Mouse (Mus musculus) lung, postnatal 36 days (tissue): ENCODE measurements around the gene Inpp5a.
"Not testable (repeated sequence)": the region's sequence is repeated elsewhere in the genome, so short reads cannot be mapped to it uniquely, and the experiment has no call there.

Experiments used
- DNase-seq: peaks from one replicate; pipeline ENCODE4 v3.0.0; 2022; ENCODE audit warnings: mixed read lengths

Gene Inpp5a

DNA sequence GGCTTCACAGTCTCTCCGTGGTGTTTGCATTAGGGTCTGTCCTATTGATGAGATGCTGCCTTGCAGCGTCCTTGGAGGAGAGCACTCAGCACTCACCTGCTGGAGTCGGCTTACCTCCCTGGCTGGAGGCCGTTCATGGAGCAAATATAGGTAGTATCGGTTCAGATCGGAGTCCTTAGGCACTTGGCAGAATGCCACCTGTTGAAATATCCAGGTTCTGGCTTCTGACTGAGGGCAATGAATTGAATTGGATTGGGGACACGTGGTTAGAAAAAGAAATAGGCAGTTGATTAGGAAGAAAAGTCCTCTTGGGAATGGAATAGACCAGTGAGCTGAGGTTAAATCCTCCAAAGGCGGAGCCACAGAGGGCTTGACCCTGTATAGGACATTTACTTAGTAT lies 12.9 kb downstream of the Inpp5a start:
- no peak for DNase-seq

DNA sequence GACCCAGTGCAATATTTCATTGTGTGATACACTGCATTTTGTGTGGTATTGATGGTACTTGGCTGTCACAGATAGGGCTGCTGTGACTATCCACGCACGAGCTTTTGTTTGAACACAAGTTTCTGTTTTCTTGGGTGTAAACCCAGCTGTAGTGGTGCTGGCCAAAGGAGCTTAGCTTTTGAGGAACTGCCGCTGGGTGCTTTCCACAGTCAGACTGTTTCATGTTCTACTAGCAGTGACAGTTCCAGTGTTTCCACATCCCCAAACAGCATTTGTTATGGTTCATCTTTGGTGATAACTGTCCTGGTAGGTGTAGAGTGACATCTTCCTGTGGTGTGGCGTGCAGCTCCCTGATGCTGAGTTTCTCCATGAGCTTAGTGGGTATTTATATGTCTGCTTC lies 13.8 kb downstream of the Inpp5a start:
- peak; percentile 60 for DNase-seq

DNA sequence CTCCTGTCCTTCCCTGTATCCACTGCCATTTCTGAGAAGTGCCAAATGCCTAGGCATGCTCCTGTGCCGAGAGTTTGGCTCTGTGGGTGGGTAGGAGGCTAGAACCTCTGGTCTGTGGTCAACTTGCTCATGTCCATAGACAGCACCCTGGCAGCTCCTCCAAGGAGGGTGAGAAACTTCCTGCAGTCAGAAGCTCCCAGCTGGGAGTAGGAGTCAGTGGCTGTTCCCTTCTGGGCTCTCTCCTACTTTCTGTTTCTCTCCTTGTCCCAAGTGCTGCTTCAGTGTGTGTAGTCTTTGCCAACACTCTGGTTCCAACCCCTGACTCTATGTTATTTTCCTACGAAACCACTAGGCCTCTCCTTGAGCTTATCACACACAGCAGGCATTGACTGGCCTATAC lies 17.7 kb downstream of the Inpp5a start:
- DNase-seq, result no peak

DNA sequence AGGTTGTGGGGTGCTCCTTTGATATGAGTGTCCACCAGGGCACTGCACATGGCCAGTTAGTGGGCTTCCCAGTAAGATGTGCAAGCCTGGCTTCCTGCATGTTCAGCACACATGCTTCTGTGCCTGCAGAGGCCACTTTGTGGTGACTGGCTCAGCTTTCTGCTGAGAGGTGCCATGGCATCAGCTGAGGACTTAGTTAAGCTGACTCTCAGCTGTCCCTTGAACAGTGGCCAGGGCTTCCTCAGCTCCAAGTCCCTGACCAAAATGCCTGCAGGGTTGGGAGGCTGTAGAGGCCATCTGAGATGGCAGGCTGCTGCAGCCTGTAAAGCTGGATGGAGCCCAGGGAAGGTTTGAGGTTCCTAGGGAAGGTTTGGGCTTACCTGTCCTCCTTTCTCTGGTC lies 19.1 kb downstream of the Inpp5a start:
- DNase-seq, result no peak

DNA sequence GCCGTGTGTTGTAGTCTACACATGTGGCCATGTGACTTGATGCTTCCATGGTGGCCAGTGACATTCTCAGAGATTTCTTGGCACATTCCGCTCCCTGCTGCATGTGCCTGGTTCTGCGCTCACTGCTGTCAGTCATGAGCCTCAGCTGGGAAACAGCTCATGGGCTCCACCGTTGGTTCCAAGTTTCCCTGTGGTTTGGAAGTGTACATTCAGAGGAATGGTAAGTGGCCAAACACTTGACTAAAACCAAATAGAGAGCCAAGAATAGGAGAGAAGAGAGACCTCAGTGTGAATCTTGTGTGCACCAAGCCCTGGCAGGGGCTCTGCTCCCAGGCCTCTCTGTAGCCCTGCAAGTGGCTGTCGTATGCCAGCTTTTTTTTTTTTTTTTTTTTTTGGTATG lies 21.0 kb downstream of the Inpp5a start:
- peak; percentile 63 for DNase-seq

DNA sequence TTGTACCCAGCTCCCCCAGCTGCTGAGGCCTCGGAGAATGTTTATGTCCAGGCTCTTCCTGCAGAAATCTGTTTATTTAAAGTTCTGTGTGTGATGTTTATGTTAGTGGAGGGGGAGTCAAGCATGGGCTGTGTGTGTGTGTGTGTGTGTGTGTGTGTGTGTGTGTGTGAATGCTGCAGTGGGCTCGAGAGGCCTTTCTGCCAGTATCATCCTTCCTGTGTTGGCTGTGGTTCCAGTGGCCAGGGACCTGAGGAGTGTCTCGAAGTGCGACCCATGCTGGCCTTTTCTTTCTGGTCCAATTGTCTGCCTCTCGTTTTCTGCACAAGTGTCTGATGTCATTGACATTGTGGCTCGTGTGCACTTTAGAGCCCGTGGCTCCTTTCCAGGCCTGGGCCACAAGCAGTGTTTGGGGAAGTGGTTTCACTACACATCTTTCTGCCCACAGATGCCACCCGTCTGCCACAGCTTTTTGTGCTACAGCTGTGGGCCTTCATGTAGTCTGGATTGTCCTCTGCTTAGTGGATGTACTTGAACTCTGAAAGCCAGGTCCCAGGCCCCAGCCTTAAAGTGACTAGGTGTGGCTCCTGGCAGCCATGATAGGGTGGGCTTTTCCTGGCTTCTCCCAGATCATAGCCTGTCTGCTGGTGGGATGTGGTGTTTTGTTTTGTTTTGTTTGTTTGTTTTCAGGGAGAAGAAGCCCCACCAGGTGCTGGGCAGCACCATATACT lies 23.5 kb downstream of the Inpp5a start:
- DNase-seq, result peak; percentile 83

DNA sequence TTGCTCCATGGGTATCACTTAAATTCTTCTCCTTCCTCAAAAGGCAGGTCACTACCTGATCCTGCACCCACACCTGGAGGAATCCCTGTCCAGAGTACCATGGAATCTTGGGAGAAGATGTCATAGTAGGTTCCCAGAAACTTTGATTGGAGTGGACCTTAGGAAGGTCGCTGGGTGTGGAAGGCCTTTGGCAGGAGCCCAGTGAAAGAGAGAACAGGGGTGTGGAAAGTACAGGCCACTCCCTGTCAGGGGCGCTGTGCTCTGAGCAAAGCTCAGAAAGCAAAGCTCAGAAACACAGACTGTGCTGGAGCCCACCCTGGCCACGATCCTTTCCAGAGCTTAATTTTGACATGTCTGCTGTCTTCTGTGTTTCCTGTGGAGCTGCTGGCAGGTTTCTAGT lies 24.5 kb downstream of the Inpp5a start:
- DNase-seq, result no peak

DNA sequence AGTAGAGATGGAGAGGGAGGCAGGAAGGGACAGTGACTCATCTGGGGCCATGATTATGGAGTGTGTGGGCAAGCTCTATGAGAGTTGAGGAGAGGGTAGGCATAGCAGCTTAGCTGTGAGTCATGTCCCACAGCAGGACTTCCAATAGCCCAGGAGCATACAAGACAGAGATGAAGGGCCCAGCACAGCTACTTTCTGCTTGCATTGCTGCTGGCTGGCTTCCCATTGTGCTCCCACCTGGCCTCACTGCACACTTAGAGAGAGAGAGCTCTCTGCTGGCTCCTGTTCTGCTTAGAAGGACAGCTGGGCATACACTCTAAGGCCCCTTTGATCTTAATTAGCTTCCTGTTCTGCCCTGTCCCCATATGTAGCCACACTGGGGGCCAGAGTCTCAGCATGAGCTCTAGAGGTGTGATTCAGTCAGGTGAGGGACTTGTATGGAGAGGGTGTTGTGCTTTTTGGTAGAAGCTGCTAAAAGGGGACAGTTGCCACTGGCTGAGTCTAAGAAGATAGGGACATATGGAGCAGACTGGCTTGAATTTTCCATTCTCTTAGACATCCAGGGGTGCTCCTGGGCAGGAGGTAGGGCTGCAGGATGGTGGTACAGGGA lies 26.8 kb downstream of the Inpp5a start:
- no peak for DNase-seq

DNA sequence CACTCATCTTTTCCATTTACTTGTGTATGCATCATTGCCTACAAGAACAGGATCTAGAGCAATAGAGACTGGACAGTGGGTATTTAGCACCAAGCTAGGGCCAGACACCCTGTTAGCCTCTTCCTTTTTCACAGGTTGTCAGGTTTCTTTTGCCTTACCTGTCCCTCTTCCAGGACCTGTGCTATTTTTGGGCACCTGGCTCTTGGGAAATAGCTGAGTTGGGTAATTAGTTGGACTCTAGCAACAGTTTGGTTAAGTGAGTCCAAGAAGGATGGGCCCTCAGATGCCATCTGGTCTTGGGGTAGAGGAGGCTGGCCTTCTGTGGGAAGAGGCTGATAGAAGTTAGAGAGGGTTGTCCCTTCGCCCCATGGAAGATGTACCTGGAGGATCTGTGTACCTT lies 29.5 kb downstream of the Inpp5a start:
- DNase-seq, result no peak

DNA sequence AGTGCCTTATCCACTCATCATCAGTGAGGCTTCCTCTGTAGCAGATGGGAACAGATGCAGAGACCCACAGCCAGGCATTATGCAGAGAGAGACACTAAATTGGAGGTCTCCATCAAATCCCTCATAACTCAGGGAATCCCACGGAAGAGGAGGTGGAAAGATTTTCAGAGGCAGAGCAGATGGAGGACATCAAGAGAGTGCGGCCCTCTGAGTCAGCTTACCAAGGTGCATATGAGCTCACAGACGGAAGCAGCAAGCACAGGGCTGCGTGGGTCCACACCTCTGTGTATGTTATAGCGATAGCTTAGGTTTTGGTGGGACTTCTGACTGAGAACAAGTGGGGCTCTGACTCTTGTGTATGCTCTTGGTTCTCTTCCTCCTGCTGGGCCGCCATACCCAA lies 33.9 kb downstream of the Inpp5a start:
- DNase-seq, result no peak

DNA sequence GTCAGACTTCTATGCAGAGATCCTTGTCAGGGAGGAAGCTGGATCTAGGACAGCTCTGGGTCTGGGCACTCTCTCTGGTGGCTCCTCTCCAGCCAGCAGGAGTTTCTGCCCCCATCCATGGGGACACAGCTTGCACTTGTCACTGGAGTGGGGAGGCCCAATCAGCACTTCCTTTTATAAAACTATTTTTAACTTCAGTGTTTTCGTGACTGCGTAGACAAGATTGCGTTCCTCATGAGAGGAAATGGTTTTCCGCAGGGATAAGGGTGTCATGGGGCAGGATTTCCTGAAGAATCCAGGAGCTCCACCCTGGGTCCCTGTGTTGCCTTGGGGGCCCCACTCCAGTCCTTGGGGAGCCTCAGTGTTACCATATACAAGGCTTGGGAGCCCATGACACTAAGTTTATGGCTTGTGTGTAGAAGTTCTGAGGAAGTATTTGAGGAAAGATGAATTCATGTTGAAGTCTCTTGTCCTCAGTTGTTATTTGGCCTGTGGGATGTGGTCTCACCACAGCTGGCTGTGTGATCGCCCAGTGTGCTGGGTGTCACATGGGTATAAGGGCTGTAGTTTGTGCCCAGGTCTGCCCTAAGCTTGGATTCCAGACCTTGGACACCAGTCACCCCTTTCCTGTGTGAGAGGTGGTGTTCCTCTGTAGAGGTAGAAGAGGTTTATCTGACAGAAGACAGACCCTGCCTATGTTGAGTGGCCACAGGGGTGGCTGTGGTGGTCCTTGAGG lies 45.4 kb downstream of the Inpp5a start:
- DNase-seq, result peak; percentile 85

DNA sequence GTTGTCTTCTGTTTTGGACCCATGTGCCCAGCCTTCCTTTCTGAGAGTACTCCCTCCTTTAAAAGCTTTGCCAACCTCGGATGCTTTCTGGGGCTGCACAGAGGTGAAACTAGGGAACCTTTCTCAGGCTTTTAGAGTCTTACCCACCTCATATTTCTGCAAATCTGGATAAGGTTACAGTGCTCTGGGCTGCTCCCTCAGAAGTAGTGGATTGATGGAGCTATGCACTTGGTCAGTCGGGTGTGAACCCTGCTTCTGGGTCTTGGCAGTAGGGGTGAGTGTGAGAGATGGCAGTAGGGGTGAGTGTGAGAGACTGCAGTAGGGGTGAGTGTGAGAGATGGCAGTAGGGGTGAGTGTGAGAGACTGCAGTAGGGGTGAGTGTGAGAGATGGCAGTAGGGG lies 46.0 kb downstream of the Inpp5a start:
- DNase-seq, result not testable (repeated sequence)

DNA sequence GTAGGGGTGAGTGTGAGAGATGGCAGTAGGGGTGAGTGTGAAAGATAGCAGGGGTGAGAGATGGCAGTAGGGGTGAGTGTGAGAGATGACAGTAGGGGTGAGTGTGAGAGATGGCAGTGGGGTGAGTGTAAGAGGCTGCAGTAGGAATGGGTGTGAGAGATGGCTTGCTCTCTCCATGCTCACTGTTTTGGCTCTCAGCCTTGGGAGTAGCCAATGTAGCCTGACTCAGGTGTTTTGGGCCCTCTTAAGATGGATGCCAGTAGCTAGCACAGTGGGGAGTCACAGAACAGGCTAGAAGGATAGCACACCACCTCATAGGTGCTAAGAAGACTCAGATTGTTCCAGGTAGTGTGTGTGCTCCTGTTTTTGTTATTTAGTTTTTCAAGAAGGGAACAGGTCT lies 46.8 kb downstream of the Inpp5a start:
- DNase-seq, result no peak

DNA sequence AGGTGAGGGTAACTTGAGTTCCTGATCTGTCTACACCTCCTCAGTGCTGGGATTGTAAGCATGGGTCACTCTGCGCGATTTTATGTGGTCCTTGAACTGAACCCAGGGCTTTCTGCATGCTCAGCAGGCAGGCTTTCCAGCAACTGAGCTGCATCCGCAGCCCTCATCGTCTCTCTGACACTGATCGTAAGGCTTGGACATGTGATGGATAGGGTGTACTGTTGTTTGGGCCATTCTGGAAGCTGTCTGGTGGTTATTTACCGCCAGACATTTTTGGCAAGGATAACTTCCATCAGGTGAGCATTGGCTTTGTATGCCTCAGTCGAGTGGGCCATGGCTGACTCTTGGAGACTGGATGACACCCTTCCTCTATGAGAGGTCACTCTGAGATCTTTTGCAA lies 48.0 kb downstream of the Inpp5a start:
- no peak for DNase-seq

DNA sequence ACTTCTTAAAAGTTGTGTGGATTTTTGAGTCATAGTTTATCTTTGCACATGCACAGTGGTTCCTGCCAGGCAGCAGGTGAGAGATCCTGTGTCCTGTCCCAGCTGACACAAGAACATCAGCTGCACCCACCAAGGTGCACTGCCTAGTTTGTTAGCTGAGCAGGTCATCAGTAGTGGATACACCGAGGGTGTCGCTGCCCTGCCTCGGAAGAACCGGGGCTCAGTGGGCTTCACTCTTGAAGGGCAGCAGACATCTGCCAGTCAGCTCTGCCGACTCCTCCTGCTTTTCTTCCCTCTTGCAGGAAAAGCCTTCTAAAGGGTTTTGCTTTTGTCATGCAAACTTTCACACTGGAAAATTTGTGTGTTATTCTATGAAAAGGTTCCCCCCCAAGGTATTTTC lies 48.6 kb downstream of the Inpp5a start:
- no peak for DNase-seq

DNA sequence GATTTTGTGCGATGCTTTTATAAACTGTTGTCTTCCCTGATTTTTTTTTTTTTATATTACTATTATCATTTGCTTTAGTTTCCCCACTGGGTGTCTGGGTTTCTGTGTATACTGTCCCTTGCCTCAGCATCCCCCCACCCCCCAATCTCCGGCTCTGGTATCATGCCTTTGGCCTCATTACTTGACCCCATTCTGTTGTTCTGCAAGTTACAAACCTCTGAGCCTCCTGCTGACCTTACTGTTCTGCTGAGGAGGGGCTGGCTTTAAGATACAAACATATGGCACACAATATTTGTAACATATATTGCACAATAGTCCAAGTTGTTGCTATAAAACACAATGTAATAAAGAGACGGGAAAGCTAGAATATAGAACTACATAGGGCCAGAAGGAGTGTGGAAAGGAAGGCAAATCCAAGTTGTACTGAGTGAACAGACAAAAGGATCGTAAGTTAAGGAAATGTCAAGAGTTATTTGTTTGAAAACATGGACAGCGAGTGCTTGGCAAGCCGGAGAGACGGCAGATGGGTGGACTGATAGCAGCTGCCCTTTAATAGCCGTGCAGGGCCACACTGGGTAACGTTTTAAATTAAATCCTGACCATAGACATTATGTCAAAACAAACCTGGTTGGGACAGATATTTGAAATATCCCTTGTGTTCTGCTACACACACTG lies 49.2 kb downstream of the Inpp5a start:
- peak; percentile 56 for DNase-seq

DNA sequence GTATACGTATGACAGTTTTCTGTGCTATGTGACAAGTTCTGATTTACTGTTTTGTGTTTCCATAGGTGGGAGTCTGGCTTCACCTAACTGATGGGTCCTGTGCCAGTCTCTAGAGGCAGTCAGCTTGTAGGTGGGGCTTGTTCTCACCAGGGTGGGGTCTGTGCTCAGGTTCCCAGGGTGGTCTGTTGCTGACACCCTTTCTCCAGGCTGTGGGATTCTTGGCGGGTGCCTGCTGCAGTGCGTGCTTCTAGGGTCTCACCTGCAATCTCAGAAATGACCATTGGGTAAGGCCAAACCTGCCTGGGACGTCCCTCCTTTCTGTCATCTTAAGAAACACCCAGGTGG lies 49.7 kb downstream of the Inpp5a start:
- DNase-seq, result peak; percentile 48

DNA sequence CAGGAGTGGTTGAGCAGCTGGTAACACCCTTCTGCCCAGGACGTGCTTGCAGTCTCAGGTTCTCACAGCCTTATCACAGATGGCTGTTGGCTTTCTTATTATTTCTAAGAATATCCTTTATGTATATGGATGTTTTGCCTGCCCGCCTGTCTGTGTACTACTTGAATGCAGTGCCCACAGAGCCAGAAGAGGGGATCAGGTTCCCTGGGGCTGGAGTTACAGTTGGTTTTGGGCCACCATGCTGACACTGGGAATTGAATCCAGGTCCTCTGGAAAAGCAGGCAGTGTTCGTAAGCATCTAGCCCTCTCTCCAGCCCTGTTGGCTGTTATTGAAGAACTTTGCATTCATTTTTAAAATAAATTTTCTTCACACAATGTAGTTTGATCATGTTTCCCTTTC lies 50.1 kb downstream of the Inpp5a start:
- DNase-seq, result no peak

DNA sequence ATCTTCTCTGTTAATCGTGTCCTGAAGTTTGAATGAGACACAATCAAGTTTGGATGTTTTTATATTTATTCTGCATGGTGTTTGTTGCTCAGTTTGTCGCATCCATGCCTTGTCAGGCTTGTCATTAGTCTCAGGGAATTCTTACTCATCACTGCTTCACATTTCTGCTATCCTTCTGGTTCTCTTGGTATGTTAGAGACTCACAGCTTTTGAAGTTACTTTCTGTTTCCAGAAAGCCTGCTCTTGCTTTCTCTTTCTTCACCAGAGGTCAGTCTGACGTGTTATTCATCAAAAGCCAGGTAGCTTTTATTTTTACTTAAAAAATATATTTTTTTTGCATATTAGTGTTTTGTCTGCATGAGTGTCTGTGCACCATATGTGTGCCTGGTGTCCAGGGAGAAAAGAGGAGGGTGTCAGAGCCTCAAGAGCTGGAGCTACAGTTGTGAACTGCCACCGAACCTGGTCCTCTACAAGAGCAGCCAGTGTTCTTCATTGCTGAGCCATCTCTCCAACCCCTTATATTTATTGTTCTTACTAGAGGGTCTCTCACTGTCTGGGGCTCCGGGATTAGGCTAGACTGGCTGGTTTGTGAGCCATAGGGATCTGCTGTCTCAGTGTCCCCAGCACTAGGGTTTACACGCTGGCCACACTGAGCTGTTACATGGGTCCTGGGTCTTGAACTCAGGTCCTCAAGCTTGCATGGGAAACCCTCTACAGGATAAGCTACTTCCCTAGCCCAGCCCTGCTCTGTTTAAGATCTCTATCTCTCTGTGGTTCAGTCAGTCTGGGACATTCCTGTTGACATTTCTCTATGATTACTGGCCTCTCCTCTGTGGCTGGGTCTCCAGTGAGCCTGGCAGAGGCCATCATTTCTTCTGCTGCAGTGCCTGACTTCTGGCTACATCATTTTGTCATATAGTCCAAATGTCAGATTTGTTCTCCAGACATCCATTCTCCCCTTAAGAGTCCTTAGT lies 51.3 kb downstream of the Inpp5a start:
- DNase-seq, result peak; percentile 59

DNA sequence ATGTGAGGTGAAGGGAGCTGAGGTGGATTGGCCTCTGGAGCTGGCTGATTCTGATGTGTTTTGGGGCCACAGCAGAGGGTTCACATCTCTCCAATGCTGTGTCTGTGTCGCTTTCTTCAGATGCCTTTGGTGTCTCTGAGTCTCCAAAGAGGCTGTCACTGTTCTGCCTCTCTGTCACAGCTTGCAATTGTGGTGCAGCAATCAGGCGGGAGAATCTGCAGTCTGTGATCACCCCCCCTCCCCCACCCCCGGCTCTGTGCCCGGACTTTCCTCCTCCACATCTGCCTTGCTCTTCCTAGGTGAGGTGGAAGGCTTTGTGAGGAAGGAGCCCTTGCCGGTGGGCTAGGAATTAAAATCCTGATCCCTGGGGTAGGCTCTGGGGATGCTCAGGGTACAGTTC lies 52.1 kb downstream of the Inpp5a start:
- DNase-seq, result no peak

DNA sequence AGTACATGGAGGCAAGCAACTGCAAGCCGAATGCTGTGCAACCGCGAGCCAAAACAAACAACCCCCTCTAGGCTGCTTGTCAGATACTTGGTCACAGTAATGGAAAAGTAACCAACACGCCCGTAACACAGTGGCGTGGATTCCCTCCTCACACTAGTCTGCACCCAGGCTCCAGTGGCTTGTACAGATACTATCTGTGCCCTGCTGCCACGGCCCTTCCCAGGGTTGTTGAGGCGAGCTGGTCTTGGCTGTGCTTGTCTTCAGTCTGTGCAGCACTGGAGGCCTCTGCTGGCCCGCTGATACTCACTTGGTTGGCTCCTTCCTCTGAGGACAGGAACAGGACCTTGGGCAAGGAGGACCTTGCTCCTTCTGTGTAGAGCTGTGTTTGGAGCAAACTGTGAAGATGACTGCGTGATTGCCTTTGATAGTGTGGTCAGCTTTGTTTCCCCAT lies 52.9 kb downstream of the Inpp5a start:
- DNase-seq, result peak; percentile 64

DNA sequence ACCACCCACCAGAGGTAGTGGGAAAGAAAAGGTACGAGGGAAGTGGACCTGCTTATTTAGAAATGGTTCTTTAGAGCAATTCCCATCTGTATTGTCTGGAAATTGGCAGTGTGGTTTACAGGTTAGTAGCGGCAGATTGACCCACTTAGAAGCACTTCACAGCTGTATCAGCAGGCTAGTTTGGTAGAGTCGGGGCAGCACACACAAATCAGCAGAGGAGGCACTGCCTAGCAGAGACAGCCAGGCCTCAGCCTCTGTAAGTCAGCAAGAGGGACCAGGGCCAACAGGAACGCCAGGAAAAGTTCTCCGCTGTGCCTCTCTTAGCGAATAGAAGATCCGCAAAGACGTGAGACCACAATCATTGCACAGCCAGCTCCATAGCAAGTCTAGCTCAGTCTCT lies 56.7 kb downstream of the Inpp5a start:
- DNase-seq, result no peak
